Mouse (Mus musculus): Measurements from ENCODE around the gene Mdp1.

Gene Mdp1

GRCm38 (mm10) chr14:55643060-55643907, 17.0 kb downstream of the Mdp1 start, which contains the start of gene Tm9sf1:
TSS of gene Tm9sf1 (minus strand) at chr14:55643806.
- peak; percentile 93 for DNase-seq (ENCODE audit: low spot score)

GRCm38 (mm10) chr14:55642679-55643059, 17.6 kb downstream of the Mdp1 start:
- no peak for DNase-seq (ENCODE audit: low spot score)

- DNase-seq (ENCODE audit: low spot score) = no peak
These were observed 19.0 kb downstream of the Mdp1 start for GRCm38 (mm10) chr14:55641291-55641690.

- no peak for DNase-seq (ENCODE audit: low spot score)
These were observed 19.5 kb downstream of the Mdp1 start for GRCm38 (mm10) chr14:55640816-55641215.

- no peak for DNase-seq (ENCODE audit: low spot score)
These were observed 22.5 kb downstream of the Mdp1 start, which contains the start of gene Gm49378 for GRCm38 (mm10) chr14:55637795-55638194. TSS of gene Gm49378 (minus strand) at chr14:55637895.

- peak; percentile 33 for DNase-seq (ENCODE audit: low spot score)
These were observed 24.7 kb downstream of the Mdp1 start, which contains the start of gene Ipo4 for GRCm38 (mm10) chr14:55635523-55636007. TSS of gene Ipo4 (minus strand) at chr14:55635957.

GRCm38 (mm10) chr14:55634874-55635522, 25.3 kb downstream of the Mdp1 start:
- DNase-seq (ENCODE audit: low spot score) = no peak

- DNase-seq (ENCODE audit: low spot score) = no peak
These were observed 31.0 kb downstream of the Mdp1 start for GRCm38 (mm10) chr14:55629312-55629711.

GRCm38 (mm10) chr14:55628077-55628827, 32.1 kb downstream of the Mdp1 start:
- no peak for DNase-seq (ENCODE audit: low spot score)

- DNase-seq (ENCODE audit: low spot score) = no peak
These were observed 41.7 kb downstream of the Mdp1 start for GRCm38 (mm10) chr14:55618486-55619195.

GRCm38 (mm10) chr14:55617822-55618221, 42.5 kb downstream of the Mdp1 start, which contains the start of gene Rec8:
TSS of gene Rec8 (plus strand) at chr14:55618037.
- no peak for DNase-seq (ENCODE audit: low spot score)

- no peak for DNase-seq (ENCODE audit: low spot score)
These were observed 43.5 kb downstream of the Mdp1 start for GRCm38 (mm10) chr14:55616844-55617243.

GRCm38 (mm10) chr14:55615876-55616275, 44.4 kb downstream of the Mdp1 start:
- DNase-seq (ENCODE audit: low spot score) = no peak

GRCm38 (mm10) chr14:55614565-55615178, 45.6 kb downstream of the Mdp1 start:
- DNase-seq (ENCODE audit: low spot score) = no peak

GRCm38 (mm10) chr14:55613346-55613745, 47.0 kb downstream of the Mdp1 start:
- DNase-seq (ENCODE audit: low spot score) = no peak

- no peak for DNase-seq (ENCODE audit: low spot score)
These were observed 52.0 kb downstream of the Mdp1 start for GRCm38 (mm10) chr14:55608339-55608738.
